Comparison of ENCODE assay signal across 8 mouse cellular contexts in genomic region chr11:100983125-100983777, GRCm38 (mm10). TPM values are rescaled to one million over a fixed set of nuclear protein-coding genes. Genes with fewer than 3 reads are reported as not detected.
DNase-seq lines count a peak whose midpoint lies in the region; ATAC-seq and TF ChIP-seq lines count a peak whose summit lies in the region.

No protein-coding gene starts in this region.

- ATAC-seq in forebrain, embryonic 13.5 days = peak; percentile 51; the same call in 1 of the 2 replicates
- peak; percentile 84 for ATAC-seq in lung, embryonic 16.5 days (ENCODE audit: low read depth)

- WGBS in forebrain, embryonic 13.5 days = 3% methylated on average over 20 of the region's 20 CpGs
- WGBS in lung, embryonic 16.5 days = 4% methylated on average over 20 of the region's 20 CpGs

- peaks cover 24% of the 10 kb centered on the region for H3K27me3 ChIP-seq in E14TG2a.4 (ENCODE audit: insufficient read depth, low read length)
- peaks cover 28% of the 10 kb centered on the region for H3K27me3 ChIP-seq in forebrain, embryonic 13.5 days
- no peaks in the 10 kb centered on the region for H3K27me3 ChIP-seq in lung, embryonic 16.5 days (ENCODE audit: control insufficient read depth, insufficient read depth, low read depth, low read length)

- no peak overlapping the region for H3K27ac ChIP-seq in forebrain, embryonic 13.5 days
- peak overlapping the region; percentile 42; the same call in 1 of the 2 replicates for H3K27ac ChIP-seq in lung, embryonic 16.5 days (ENCODE audit: low read length)

- H3K4me1 ChIP-seq in E14TG2a.4 (replicated peaks; ENCODE audit: low read depth, low read length) = peaks cover 17% of the 10 kb centered on the region
- peaks cover 7% of the 10 kb centered on the region; the same call in 1 of the 2 replicates for H3K4me1 ChIP-seq in forebrain, embryonic 13.5 days
- peaks cover 9% of the 10 kb centered on the region for H3K4me1 ChIP-seq in lung, embryonic 16.5 days (replicated peaks; ENCODE audit: control insufficient read depth, insufficient read depth, low read length)

- H3K36me3 ChIP-seq in E14TG2a.4 (ENCODE audit: insufficient read depth, low read length) = no peaks in the 10 kb centered on the region
- no peaks in the 10 kb centered on the region for H3K36me3 ChIP-seq in forebrain, embryonic 13.5 days (ENCODE audit: poor library complexity, severe bottlenecking)
- no peaks in the 10 kb centered on the region for H3K36me3 ChIP-seq in lung, embryonic 16.5 days (ENCODE audit: control insufficient read depth, insufficient read depth, low read length)

- H3K4me3 ChIP-seq in E14TG2a.4 (replicated peaks; ENCODE audit: low read length) = peak overlapping the region; percentile 46; the same call in 1 of the 2 replicates
- peak overlapping the region; percentile 25 for H3K4me3 ChIP-seq in forebrain, embryonic 13.5 days
- peak overlapping the region; percentile 42 for H3K4me3 ChIP-seq in lung, embryonic 16.5 days (ENCODE audit: low read length)

- intact Hi-C loops in heart, postnatal 36 days (cut with DNase I) = loop anchor here (1.0 to 2.0 kb wide), 4 partner anchors 26 to 197 kb away; partner anchors contain the start of gene Atp6v0a1

- DNase-seq in c-Kit-positive CD71-positive TER-119-positive erythroid progenitor cells, embryonic 14.5 days (ENCODE audit: low spot score) = peak; percentile 71
- peak; percentile 89 to 90 for DNase-seq in heart, postnatal 36 days
- DNase-seq in layer of hippocampus, adult 11-12 months (ENCODE audit: low spot score) = peak; percentile 84
- DNase-seq in ovary, adult 18-20 months (ENCODE audit: low spot score) = peak; percentile 58
- peak; percentile 61 to 92 for DNase-seq in thymus, postnatal 10 days (ENCODE audit: low spot score in 2 of 2)

- peak overlapping the region; percentile 41; the same call in 1 of the 2 replicates for H3K9ac ChIP-seq in forebrain, embryonic 13.5 days
- peak overlapping the region; percentile 64 for H3K9ac ChIP-seq in lung, embryonic 16.5 days (ENCODE audit: low read length)

- peak overlapping the region; percentile 60 for H3K4me2 ChIP-seq in forebrain, embryonic 13.5 days
- peak overlapping the region; percentile 57 for H3K4me2 ChIP-seq in lung, embryonic 16.5 days (ENCODE audit: low read depth, low read length)

- H3K9me3 ChIP-seq in E14TG2a.4 (ENCODE audit: low read length) = no peaks in the 10 kb centered on the region
- H3K9me3 ChIP-seq in forebrain, embryonic 13.5 days (replicated peaks) = no peaks in the 10 kb centered on the region
- no peaks in the 10 kb centered on the region for H3K9me3 ChIP-seq in lung, embryonic 16.5 days (ENCODE audit: control insufficient read depth, low read length)

- TF ChIP-seq CTCF in E14TG2a.4 (conservative IDR thresholded peaks at IDR 0.05; ENCODE audit: low read length) = peak; percentile 81

RNA-seq across cellular contexts. Expression of gene Cavin1, which starts 12.6 kb away (rescaled TPM):
- polyA plus RNA-seq in forebrain, embryonic 13.5 days (2015; fragmentation: Nextera tagmentation; extraction: Ambion mirVana) = 19.5 and 23.4 TPM in 2 replicates
- total RNA-seq in heart, postnatal 36 days (2021) = 100 to 1,000 TPM; 239 to 258 TPM
- 461 and 464 TPM in 2 replicates for polyA plus RNA-seq in lung, embryonic 16.5 days (2015; fragmentation: Nextera tagmentation; extraction: Ambion mirVana)

RNA-seq across cellular contexts. Expression of gene Atp6v0a1, which starts 26.0 kb away (rescaled TPM):
- 52.9 and 56.3 TPM in 2 replicates for polyA plus RNA-seq in forebrain, embryonic 13.5 days (2015; fragmentation: Nextera tagmentation; extraction: Ambion mirVana)
- total RNA-seq in heart, postnatal 36 days (2021) = 10 to 100 TPM; 76.8 to 88.5 TPM
- 36.7 and 36.9 TPM in 2 replicates for polyA plus RNA-seq in lung, embryonic 16.5 days (2015; fragmentation: Nextera tagmentation; extraction: Ambion mirVana)

RNA-seq across cellular contexts. Expression of gene Stat3, which starts 43.9 kb away (rescaled TPM):
- 24.6 and 29.1 TPM in 2 replicates for polyA plus RNA-seq in forebrain, embryonic 13.5 days (2015; fragmentation: Nextera tagmentation; extraction: Ambion mirVana)
- total RNA-seq in heart, postnatal 36 days (2021) = 10 to 100 TPM; 93.5 to 93.9 TPM
- polyA plus RNA-seq in lung, embryonic 16.5 days (2015; fragmentation: Nextera tagmentation; extraction: Ambion mirVana) = 58.5 and 63.7 TPM in 2 replicates

Comparison
In these comparisons a context has a peak if more than half of its experiments do, and no peak if none do; other contexts are left out.
1. RNA of gene Cavin1, which starts 12.6 kb away (polyA plus RNA-seq): 461 to 464 TPM in lung, embryonic 16.5 days; 19.5 to 23.4 TPM in forebrain, embryonic 13.5 days; every median in the first group is over 10 times any median in the second.
2. Peak in every context shown above with its lines, with median percentiles within 50 percentile points of each other: H3K4me3 ChIP-seq and DNase-seq.